Mouse (Mus musculus): ENCODE data around the gene Scarb2. TPM values are rescaled to one million over a fixed set of nuclear protein-coding genes. Genes with fewer than 3 reads are reported as not detected.

Scarb2 gene
- polyA plus RNA-seq, 1 experiment from 2014 or later: 9.1 TPM

DNA sequence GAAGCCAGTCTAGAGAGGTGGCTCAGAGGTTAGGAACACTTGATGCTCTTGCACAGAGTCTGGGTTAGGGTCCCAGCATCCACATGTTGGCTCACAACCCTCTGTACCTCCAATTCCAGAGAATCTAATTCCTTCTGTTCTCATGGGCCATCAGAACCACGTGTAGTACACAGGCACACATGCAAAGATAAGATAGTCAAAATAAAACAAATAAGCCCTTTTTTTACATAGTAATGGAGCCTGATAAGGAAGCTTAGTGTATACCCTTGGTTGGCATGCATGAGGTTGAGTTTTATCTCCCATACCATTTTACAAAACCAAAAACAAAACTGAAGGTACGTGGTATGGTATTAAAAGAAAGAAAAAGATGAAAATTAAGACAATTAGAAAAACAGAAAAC lies 49.2 kb downstream of the Scarb2 start:
- H3K9ac ChIP-seq (ENCODE audit: low read depth, low read length): no peak overlapping the region
- no peak for ATAC-seq (replicated peaks; ENCODE audit: low FRiP score, low read depth)
- WGBS: 79% methylated on average over 2 of the region's 2 CpGs

DNA sequence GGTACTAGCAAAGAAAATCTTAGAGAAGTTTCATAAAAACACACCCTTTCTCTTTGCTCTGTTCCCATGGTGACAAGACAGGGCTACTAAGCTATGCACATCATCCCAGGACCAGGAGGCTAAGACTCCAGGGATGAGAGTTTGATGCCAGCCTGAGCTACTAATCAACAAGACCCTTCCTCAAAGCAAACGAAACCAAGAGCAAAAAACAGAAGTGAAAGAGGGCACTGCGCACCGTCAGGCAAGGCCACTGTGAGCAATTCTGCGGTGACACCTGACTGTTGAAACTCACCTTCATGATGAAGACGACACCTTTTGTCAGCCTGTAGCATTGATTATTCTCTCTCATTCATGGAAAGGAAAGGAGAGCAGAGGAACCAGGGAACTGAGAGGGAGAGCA lies 53.8 kb downstream of the Scarb2 start:
- no peak overlapping the region for H3K4me2 ChIP-seq (ENCODE audit: low read length)

More for the DNA sequence above, 49.2 kb downstream of the Scarb2 start:
- Histone ChIP-seq H3K36me3 (ENCODE audit: insufficient read depth, low read length) (0 out of 2 replicates have a peak, but pooled peaks cover 10% of the 10 kb centered on the region), H3K9me3 (replicated peaks; ENCODE audit: low read length) (no peaks in the 10 kb centered on the region), H3K4me3 (replicated peaks; ENCODE audit: low read depth, low read length) (no peak overlapping the region), H3K27me3 (ENCODE audit: insufficient read depth, low read length) (no peaks in the 10 kb centered on the region), H3K4me2 (ENCODE audit: low read length) (no peak overlapping the region), H3K27ac (no peak overlapping the region), H3K4me1 (replicated peaks; ENCODE audit: insufficient read depth, low read length) (no peaks in the 10 kb centered on the region)
- no peak for DNase-seq (ENCODE audit: low spot score)
- no peak for TF ChIP-seq CTCF (IDR thresholded peaks at IDR 0.05; ENCODE audit: low read depth)

DNA sequence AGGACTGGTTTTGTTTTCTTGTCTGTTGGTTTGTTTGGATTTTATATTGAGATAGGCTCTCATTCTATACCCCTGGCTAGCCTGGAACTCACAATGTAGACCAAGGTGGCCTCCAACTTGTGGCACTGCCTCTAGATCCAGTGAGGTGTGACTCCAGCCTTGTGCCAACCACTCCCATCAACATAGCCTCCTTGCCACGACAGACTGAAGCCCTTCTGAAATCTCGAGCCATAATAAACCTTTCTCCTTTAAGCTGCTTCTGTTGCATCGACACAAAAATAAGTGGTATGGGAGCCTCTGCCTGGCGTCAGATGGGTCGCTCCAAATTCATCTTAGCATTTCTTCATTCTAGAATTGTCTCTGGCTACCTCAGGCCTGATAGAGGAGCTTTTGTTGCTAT lies 59.9 kb downstream of the Scarb2 start:
- H3K27me3 ChIP-seq (ENCODE audit: insufficient read depth, low read length): no peaks in the 10 kb centered on the region
- no peak overlapping the region for H3K4me3 ChIP-seq (replicated peaks; ENCODE audit: low read depth, low read length)
- H3K9me3 ChIP-seq (replicated peaks; ENCODE audit: low read length): no peaks in the 10 kb centered on the region
- no peak overlapping the region for H3K27ac ChIP-seq
- H3K9ac ChIP-seq (ENCODE audit: low read depth, low read length): no peak overlapping the region
- ATAC-seq (replicated peaks; ENCODE audit: low FRiP score, low read depth) (no peak), DNase-seq (ENCODE audit: low spot score) (no peak)
- TF ChIP-seq CTCF (IDR thresholded peaks at IDR 0.05; ENCODE audit: low read depth): no peak
- H3K36me3 ChIP-seq (ENCODE audit: insufficient read depth, low read length): peaks cover 24% of the 10 kb centered on the region; the same call in 1 of the 2 replicates
- WGBS: 92% methylated on average over 5 of the region's 5 CpGs
- H3K4me1 ChIP-seq (replicated peaks; ENCODE audit: insufficient read depth, low read length): no peaks in the 10 kb centered on the region
- no peak overlapping the region for H3K4me2 ChIP-seq (ENCODE audit: low read length)

More for the DNA sequence above, 53.8 kb downstream of the Scarb2 start:
- Histone ChIP-seq H3K4me1 (replicated peaks; ENCODE audit: insufficient read depth, low read length) (no peaks in the 10 kb centered on the region), H3K9me3 (replicated peaks; ENCODE audit: low read length) (no peaks in the 10 kb centered on the region), H3K9ac (ENCODE audit: low read depth, low read length) (no peak overlapping the region), H3K27ac (no peak overlapping the region), H3K27me3 (ENCODE audit: insufficient read depth, low read length) (no peaks in the 10 kb centered on the region), H3K36me3 (ENCODE audit: insufficient read depth, low read length) (peaks cover 29% of the 10 kb centered on the region), H3K4me3 (replicated peaks; ENCODE audit: low read depth, low read length) (no peak overlapping the region)
- ATAC-seq (replicated peaks; ENCODE audit: low FRiP score, low read depth) (no peak), DNase-seq (ENCODE audit: low spot score) (no peak)
- no peak for TF ChIP-seq CTCF (IDR thresholded peaks at IDR 0.05; ENCODE audit: low read depth)
- WGBS: 97% methylated on average over 5 of the region's 5 CpGs

DNA sequence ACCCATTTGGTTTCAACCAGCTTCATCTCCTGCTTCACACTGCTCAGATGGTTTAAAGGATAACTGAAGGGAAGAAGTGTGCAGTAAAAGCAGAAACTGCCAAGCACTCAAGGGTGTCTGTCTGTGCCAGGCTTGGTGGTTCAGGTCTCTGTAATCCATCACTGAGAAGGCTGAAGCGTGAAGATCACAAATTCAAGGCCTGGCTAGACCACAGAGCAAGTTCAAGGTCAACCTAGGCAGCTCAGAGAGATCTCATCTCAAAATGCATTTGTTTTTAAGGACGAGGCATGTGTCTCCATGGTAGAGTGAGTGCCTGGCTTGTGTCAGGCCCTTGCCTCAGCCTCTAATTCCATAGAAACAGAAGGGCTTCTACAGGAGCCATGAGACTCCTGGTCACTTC lies 61.6 kb downstream of the Scarb2 start:
- no peak overlapping the region for H3K27ac ChIP-seq
- no peak overlapping the region for H3K9ac ChIP-seq (ENCODE audit: low read depth, low read length)
- DNase-seq (ENCODE audit: low spot score) (no peak), ATAC-seq (replicated peaks; ENCODE audit: low FRiP score, low read depth) (no peak)
- no peak overlapping the region for H3K4me3 ChIP-seq (replicated peaks; ENCODE audit: low read depth, low read length)
- TF ChIP-seq CTCF (IDR thresholded peaks at IDR 0.05; ENCODE audit: low read depth): no peak
- no peaks in the 10 kb centered on the region for H3K9me3 ChIP-seq (replicated peaks; ENCODE audit: low read length)
- no peak overlapping the region for H3K4me2 ChIP-seq (ENCODE audit: low read length)
- H3K27me3 ChIP-seq (ENCODE audit: insufficient read depth, low read length): no peaks in the 10 kb centered on the region
- no peaks in the 10 kb centered on the region for H3K4me1 ChIP-seq (replicated peaks; ENCODE audit: insufficient read depth, low read length)
- peaks cover 14% of the 10 kb centered on the region; the same call in 1 of the 2 replicates for H3K36me3 ChIP-seq (ENCODE audit: insufficient read depth, low read length)
- WGBS: 88% methylated on average over 2 of the region's 2 CpGs

DNA sequence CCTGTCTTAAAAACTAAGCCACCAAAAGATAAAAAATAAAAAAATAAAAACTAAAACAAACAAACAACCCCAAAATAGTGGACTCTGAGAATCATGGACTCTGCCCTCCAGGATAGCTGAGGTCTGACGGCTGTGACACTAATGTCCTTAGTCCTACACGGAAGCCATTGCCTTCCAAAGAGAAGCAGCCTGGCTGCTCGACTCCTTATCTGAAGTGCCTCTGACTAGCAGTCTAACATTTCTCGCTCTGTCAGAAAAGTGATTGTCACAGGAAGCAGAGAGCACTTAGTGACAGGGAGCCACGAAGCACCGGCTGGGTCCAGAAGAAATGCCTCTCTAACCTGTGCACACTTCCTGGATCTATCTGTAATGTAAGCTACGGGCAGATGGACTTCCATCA lies 63.7 kb downstream of the Scarb2 start:
- TF ChIP-seq CTCF (IDR thresholded peaks at IDR 0.05; ENCODE audit: low read depth): no peak
- WGBS: 89% methylated on average over 7 of the region's 7 CpGs

DNA sequence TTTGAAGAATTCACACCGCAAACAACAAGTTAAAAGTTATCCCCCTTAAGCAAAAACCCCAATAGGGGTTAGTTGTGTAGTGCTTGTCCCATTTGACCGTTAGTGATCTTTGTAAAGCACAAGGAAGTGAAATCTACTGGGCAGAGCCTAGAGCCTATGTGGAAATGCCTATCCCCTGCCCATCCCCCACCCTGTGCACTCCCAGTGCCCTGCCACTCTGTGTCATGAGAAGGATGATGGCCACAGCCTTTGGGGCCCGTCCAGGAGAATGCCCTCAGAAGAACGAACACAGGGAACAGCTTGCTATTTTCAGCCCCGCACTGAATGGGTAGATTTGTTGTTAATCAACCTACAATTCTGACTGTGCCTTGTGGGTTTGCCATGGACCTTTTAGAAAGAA lies 65.1 kb downstream of the Scarb2 start:
- Histone ChIP-seq H3K27ac (no peak overlapping the region), H3K4me2 (ENCODE audit: low read length) (no peak overlapping the region), H3K36me3 (ENCODE audit: insufficient read depth, low read length) (peaks cover 3% of the 10 kb centered on the region; the same call in 1 of the 2 replicates), H3K4me1 (replicated peaks; ENCODE audit: insufficient read depth, low read length) (no peaks in the 10 kb centered on the region), H3K9me3 (replicated peaks; ENCODE audit: low read length) (no peaks in the 10 kb centered on the region), H3K9ac (ENCODE audit: low read depth, low read length) (no peak overlapping the region), H3K4me3 (replicated peaks; ENCODE audit: low read depth, low read length) (no peak overlapping the region), H3K27me3 (ENCODE audit: insufficient read depth, low read length) (no peaks in the 10 kb centered on the region)
- ATAC-seq (replicated peaks; ENCODE audit: low FRiP score, low read depth) (no peak), DNase-seq (ENCODE audit: low spot score) (no peak)
- WGBS: 54% methylated on average over 5 of the region's 5 CpGs
- TF ChIP-seq CTCF (IDR thresholded peaks at IDR 0.05; ENCODE audit: low read depth): no peak

More for the DNA sequence above, 63.7 kb downstream of the Scarb2 start:
- Histone ChIP-seq H3K27me3 (ENCODE audit: insufficient read depth, low read length) (no peaks in the 10 kb centered on the region), H3K4me3 (replicated peaks; ENCODE audit: low read depth, low read length) (no peak overlapping the region), H3K9me3 (replicated peaks; ENCODE audit: low read length) (no peaks in the 10 kb centered on the region), H3K4me2 (ENCODE audit: low read length) (no peak overlapping the region), H3K4me1 (replicated peaks; ENCODE audit: insufficient read depth, low read length) (no peaks in the 10 kb centered on the region), H3K36me3 (ENCODE audit: insufficient read depth, low read length) (peaks cover 10% of the 10 kb centered on the region; the same call in 1 of the 2 replicates), H3K9ac (ENCODE audit: low read depth, low read length) (no peak overlapping the region), H3K27ac (no peak overlapping the region)
- ATAC-seq (replicated peaks; ENCODE audit: low FRiP score, low read depth) (no peak), DNase-seq (ENCODE audit: low spot score) (no peak)

DNA sequence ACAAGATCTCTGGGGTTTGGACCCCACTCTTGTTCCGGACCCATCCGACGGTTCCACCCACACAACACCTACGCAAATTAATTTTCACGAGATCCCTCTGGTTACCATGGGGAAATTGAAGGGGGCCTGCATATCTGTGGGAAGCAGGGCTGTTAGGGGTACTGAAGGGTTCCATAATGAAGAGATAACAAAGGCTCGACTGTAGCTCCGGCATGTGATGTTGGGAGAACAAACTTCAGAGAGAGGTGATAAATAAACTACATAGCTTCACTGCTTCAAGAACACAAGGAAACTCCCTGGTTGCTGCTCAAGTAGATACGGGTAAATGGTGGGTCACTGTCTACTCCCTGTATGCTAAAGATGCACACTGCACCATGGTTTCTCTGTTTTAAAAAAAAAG lies 68.1 kb downstream of the Scarb2 start:
- no peak for TF ChIP-seq CTCF (IDR thresholded peaks at IDR 0.05; ENCODE audit: low read depth)
- Histone ChIP-seq H3K27me3 (ENCODE audit: insufficient read depth, low read length) (no peaks in the 10 kb centered on the region), H3K36me3 (ENCODE audit: insufficient read depth, low read length) (no peaks in the 10 kb centered on the region; the same call in 1 of the 2 replicates), H3K4me3 (replicated peaks; ENCODE audit: low read depth, low read length) (no peak overlapping the region), H3K4me2 (ENCODE audit: low read length) (no peak overlapping the region), H3K4me1 (replicated peaks; ENCODE audit: insufficient read depth, low read length) (no peaks in the 10 kb centered on the region), H3K9ac (ENCODE audit: low read depth, low read length) (no peak overlapping the region), H3K9me3 (replicated peaks; ENCODE audit: low read length) (no peaks in the 10 kb centered on the region), H3K27ac (no peak overlapping the region)
- WGBS: 81% methylated on average over 8 of the region's 8 CpGs
- no peak for DNase-seq (ENCODE audit: low spot score)
- ATAC-seq (replicated peaks; ENCODE audit: low FRiP score, low read depth): no peak
